Mouse (Mus musculus): ENCODE results near the gene Spata21.

DNA sequence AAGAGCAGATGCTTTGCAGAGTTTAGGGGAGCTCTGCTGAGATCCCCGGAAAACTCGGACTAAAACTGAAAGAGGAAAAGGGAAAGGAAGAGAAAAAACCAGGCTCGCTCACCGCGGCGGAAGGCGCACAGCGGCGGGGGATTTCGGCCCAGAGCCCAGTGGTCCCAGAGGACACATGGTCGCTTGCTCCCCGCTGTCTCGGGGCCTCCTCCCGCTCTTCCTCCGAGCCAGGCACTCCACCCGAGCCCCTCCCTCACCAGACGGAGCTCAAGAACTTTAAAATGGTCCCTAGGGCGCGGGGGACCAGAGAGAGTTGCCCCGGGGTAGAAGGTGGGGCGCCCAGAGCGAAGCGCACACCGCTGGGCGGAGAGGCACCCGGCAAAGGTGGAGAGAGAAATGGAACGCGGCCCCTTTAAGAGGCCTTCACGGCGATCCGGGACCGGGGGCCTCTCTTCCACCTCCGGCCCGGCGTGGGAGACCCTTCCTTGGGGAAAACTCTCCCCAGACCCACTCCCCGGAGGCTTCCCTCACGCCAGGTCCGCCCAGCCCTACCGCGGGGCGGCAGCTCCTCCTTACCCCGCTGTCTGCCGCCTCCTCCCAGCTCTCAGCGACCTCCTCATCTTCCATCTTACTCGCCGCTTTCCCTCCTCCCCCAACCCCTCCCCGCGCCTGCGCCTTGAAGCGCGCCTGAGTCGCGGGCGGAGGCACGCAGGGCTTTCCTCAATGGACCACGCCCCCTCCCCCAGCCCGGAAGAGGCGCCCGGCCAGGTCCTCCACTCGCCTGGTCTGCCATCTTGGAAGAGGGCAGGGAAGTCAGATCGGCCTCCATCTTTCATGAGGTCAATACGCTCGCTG is 51.2 kb downstream of the Spata21 start, which contains the start of gene Szrd1:
- TF ChIP-seq POLR2A (IDR thresholded peaks at IDR 0.05; ENCODE audit: low read depth, low read length) (peak; percentile 90), CTCF (IDR thresholded peaks at IDR 0.05; ENCODE audit: borderline replicate concordance, insufficient read depth, low read length) (no peak)

Measured in embryonic fibroblast, embryonic 13.5 days (primary cell).